Mouse (Mus musculus): ENCODE results near the gene Cdkn1b.

Cdkn1b gene

GRCm38 (mm10) chr6:134920190-134921013 is at the start of gene Cdkn1b:
Gene Cdkn1b (plus strand): TSS chr6:134920401.
- in situ Hi-C loops (cut with MboI; ENCODE audit: low pct_unique_long_range_greater_than_20kb in 1 of 2, low sequenced_read_pairs in 2 of 2, unreplicated experiment in 1 of 2) = no loop called here

- in situ Hi-C loops (cut with MboI; ENCODE audit: low pct_unique_long_range_greater_than_20kb in 1 of 2, low sequenced_read_pairs in 2 of 2, unreplicated experiment in 1 of 2) = loop anchor here (5.0 kb wide), 1 partner anchor 76 kb away; no protein-coding TSS in a partner anchor
Observed at GRCm38 (mm10) chr6:134870887-134871286, 49.3 kb upstream of the Cdkn1b start.

- in situ Hi-C loops (cut with MboI; ENCODE audit: low pct_unique_long_range_greater_than_20kb in 1 of 2, low sequenced_read_pairs in 2 of 2, unreplicated experiment in 1 of 2) = loop anchor here (5.0 kb wide), 1 partner anchor 75 kb away; no protein-coding TSS in a partner anchor
Observed at GRCm38 (mm10) chr6:134872236-134872635, 48.0 kb upstream of the Cdkn1b start.

- in situ Hi-C loops (cut with MboI; ENCODE audit: low pct_unique_long_range_greater_than_20kb in 1 of 2, low sequenced_read_pairs in 2 of 2, unreplicated experiment in 1 of 2) = loop anchor here (5.0 kb wide), 1 partner anchor 74 kb away; no protein-coding TSS in a partner anchor
Observed at GRCm38 (mm10) chr6:134873018-134873417, 47.2 kb upstream of the Cdkn1b start.

- in situ Hi-C loops (cut with MboI; ENCODE audit: low pct_unique_long_range_greater_than_20kb in 1 of 2, low sequenced_read_pairs in 2 of 2, unreplicated experiment in 1 of 2) = no loop called here
Observed at GRCm38 (mm10) chr6:134876795-134877194, 43.4 kb upstream of the Cdkn1b start.

- in situ Hi-C loops (cut with MboI; ENCODE audit: low pct_unique_long_range_greater_than_20kb in 1 of 2, low sequenced_read_pairs in 2 of 2, unreplicated experiment in 1 of 2) = no loop called here
Observed at GRCm38 (mm10) chr6:134877276-134877675, 42.9 kb upstream of the Cdkn1b start.

GRCm38 (mm10) chr6:134877892-134878291 is 42.3 kb upstream of the Cdkn1b start:
- in situ Hi-C loops (cut with MboI; ENCODE audit: low pct_unique_long_range_greater_than_20kb in 1 of 2, low sequenced_read_pairs in 2 of 2, unreplicated experiment in 1 of 2) = no loop called here

- in situ Hi-C loops (cut with MboI; ENCODE audit: low pct_unique_long_range_greater_than_20kb in 1 of 2, low sequenced_read_pairs in 2 of 2, unreplicated experiment in 1 of 2) = no loop called here
Observed at GRCm38 (mm10) chr6:134879556-134879955, 40.6 kb upstream of the Cdkn1b start.

GRCm38 (mm10) chr6:134880046-134880445 is 40.2 kb upstream of the Cdkn1b start:
- in situ Hi-C loops (cut with MboI; ENCODE audit: low pct_unique_long_range_greater_than_20kb in 1 of 2, low sequenced_read_pairs in 2 of 2, unreplicated experiment in 1 of 2) = no loop called here

- in situ Hi-C loops (cut with MboI; ENCODE audit: low pct_unique_long_range_greater_than_20kb in 1 of 2, low sequenced_read_pairs in 2 of 2, unreplicated experiment in 1 of 2) = no loop called here
Observed at GRCm38 (mm10) chr6:134883661-134884060, 36.5 kb upstream of the Cdkn1b start.

GRCm38 (mm10) chr6:134885515-134885914 is 34.7 kb upstream of the Cdkn1b start:
- in situ Hi-C loops (cut with MboI; ENCODE audit: low pct_unique_long_range_greater_than_20kb in 1 of 2, low sequenced_read_pairs in 2 of 2, unreplicated experiment in 1 of 2) = no loop called here

- in situ Hi-C loops (cut with MboI; ENCODE audit: low pct_unique_long_range_greater_than_20kb in 1 of 2, low sequenced_read_pairs in 2 of 2, unreplicated experiment in 1 of 2) = no loop called here
Observed at GRCm38 (mm10) chr6:134886475-134886874, 33.7 kb upstream of the Cdkn1b start.

GRCm38 (mm10) chr6:134887008-134887407 is 33.2 kb upstream of the Cdkn1b start:
- in situ Hi-C loops (cut with MboI; ENCODE audit: low pct_unique_long_range_greater_than_20kb in 1 of 2, low sequenced_read_pairs in 2 of 2, unreplicated experiment in 1 of 2) = no loop called here

- in situ Hi-C loops (cut with MboI; ENCODE audit: low pct_unique_long_range_greater_than_20kb in 1 of 2, low sequenced_read_pairs in 2 of 2, unreplicated experiment in 1 of 2) = no loop called here
Observed at GRCm38 (mm10) chr6:134887711-134888449, 32.3 kb upstream of the Cdkn1b start.

- in situ Hi-C loops (cut with MboI; ENCODE audit: low pct_unique_long_range_greater_than_20kb in 1 of 2, low sequenced_read_pairs in 2 of 2, unreplicated experiment in 1 of 2) = no loop called here
Observed at GRCm38 (mm10) chr6:134888563-134889017, 31.6 kb upstream of the Cdkn1b start.

GRCm38 (mm10) chr6:134889763-134890162 is 30.4 kb upstream of the Cdkn1b start:
- in situ Hi-C loops (cut with MboI; ENCODE audit: low pct_unique_long_range_greater_than_20kb in 1 of 2, low sequenced_read_pairs in 2 of 2, unreplicated experiment in 1 of 2) = no loop called here

GRCm38 (mm10) chr6:134890436-134890835 is 29.8 kb upstream of the Cdkn1b start:
- in situ Hi-C loops (cut with MboI; ENCODE audit: low pct_unique_long_range_greater_than_20kb in 1 of 2, low sequenced_read_pairs in 2 of 2, unreplicated experiment in 1 of 2) = no loop called here

GRCm38 (mm10) chr6:134896570-134897436 is 23.4 kb upstream of the Cdkn1b start:
- in situ Hi-C loops (cut with MboI; ENCODE audit: low pct_unique_long_range_greater_than_20kb in 1 of 2, low sequenced_read_pairs in 2 of 2, unreplicated experiment in 1 of 2) = no loop called here

Measured in mouse embryonic stem cell (cell line).